ENCODE assay signal across 8 mouse cellular contexts in genomic region chr3:144201794-144202573, GRCm38 (mm10). TPM values are rescaled to one million over a fixed set of nuclear protein-coding genes. Genes with fewer than 3 reads are reported as not detected.
A peak's percentile ranks its signal among the peaks of the same experiment; 100 is the strongest.
DNase-seq lines count a peak whose midpoint lies in the region; ATAC-seq lines count a peak whose summit lies in the region.

No protein-coding gene starts in this region.

- DNase-seq in 3134 (ENCODE audit: extremely low read depth, insufficient read length, low spot score), result peak; percentile 81
- DNase-seq in adrenal gland, adult 8-10 months, result peak; percentile 81
- peak; percentile 90 for DNase-seq in embryonic facial prominence, embryonic 11.5 days (ENCODE audit: low spot score)
- DNase-seq in lung, adult 18-20 months, result peak; percentile 91 to 93
- peak; percentile 88 for DNase-seq in testis, postnatal 10 days (ENCODE audit: low spot score)

- H3K27ac ChIP-seq in embryonic facial prominence, embryonic 11.5 days (replicated peaks; ENCODE audit: low read depth, low read length), result peak overlapping the region; percentile 75
- peak overlapping the region; percentile 96 for H3K27ac ChIP-seq in heart, embryonic 12.5 days (ENCODE audit: poor library complexity, severe bottlenecking)
- peak overlapping the region; percentile 98 for H3K27ac ChIP-seq in kidney, embryonic 16.5 days (ENCODE audit: low read length)
- H3K27ac ChIP-seq in neural tube, embryonic 14.5 days (ENCODE audit: low read depth, low read length), result peak overlapping the region; percentile 56

- peak overlapping the region; percentile 97 for H3K9ac ChIP-seq in embryonic facial prominence, embryonic 11.5 days (replicated peaks; ENCODE audit: low read length)
- peak overlapping the region; percentile 86 for H3K9ac ChIP-seq in heart, embryonic 12.5 days
- H3K9ac ChIP-seq in kidney, embryonic 16.5 days (replicated peaks; ENCODE audit: low read length), result peak overlapping the region; percentile 77
- H3K9ac ChIP-seq in neural tube, embryonic 14.5 days (replicated peaks; ENCODE audit: low read depth, low read length), result peak overlapping the region; percentile 78

- H3K9me3 ChIP-seq in embryonic facial prominence, embryonic 11.5 days (replicated peaks; ENCODE audit: control insufficient read depth, low read length), result no peaks in the 10 kb centered on the region
- no peaks in the 10 kb centered on the region for H3K9me3 ChIP-seq in heart, embryonic 12.5 days (replicated peaks)
- no peaks in the 10 kb centered on the region for H3K9me3 ChIP-seq in kidney, embryonic 16.5 days (ENCODE audit: low read length)
- no peaks in the 10 kb centered on the region for H3K9me3 ChIP-seq in neural tube, embryonic 14.5 days (ENCODE audit: control insufficient read depth, low read length)

- H3K4me1 ChIP-seq in embryonic facial prominence, embryonic 11.5 days (ENCODE audit: control insufficient read depth, insufficient read depth, low read length), result no peaks in the 10 kb centered on the region; the same call in 1 of the 2 replicates
- peaks cover 34% of the 10 kb centered on the region for H3K4me1 ChIP-seq in heart, embryonic 12.5 days (replicated peaks)
- peaks cover 44% of the 10 kb centered on the region for H3K4me1 ChIP-seq in kidney, embryonic 16.5 days (ENCODE audit: insufficient read depth, low read length)
- H3K4me1 ChIP-seq in neural tube, embryonic 14.5 days (ENCODE audit: control insufficient read depth, insufficient read depth, low read length), result peaks cover 33% of the 10 kb centered on the region; the same call in 1 of the 2 replicates

- ATAC-seq in embryonic facial prominence, embryonic 11.5 days (replicated peaks; ENCODE audit: insufficient number of reproducible peaks, low FRiP score, low TSS enrichment, low read depth), result peak; percentile 34
- ATAC-seq in heart, embryonic 12.5 days (ENCODE audit: insufficient number of reproducible peaks, low FRiP score), result peak; percentile 75
- ATAC-seq in kidney, embryonic 16.5 days (ENCODE audit: low FRiP score, low TSS enrichment), result peak; percentile 56
- ATAC-seq in neural tube, embryonic 14.5 days (ENCODE audit: low read depth), result peak; percentile 5; the same call in 1 of the 2 replicates

- H3K27me3 ChIP-seq in embryonic facial prominence, embryonic 11.5 days (ENCODE audit: control insufficient read depth, insufficient read depth, low read length), result no peaks in the 10 kb centered on the region
- H3K27me3 ChIP-seq in heart, embryonic 12.5 days (replicated peaks), result no peaks in the 10 kb centered on the region
- H3K27me3 ChIP-seq in kidney, embryonic 16.5 days (ENCODE audit: insufficient read depth, low read length), result no peaks in the 10 kb centered on the region
- no peaks in the 10 kb centered on the region for H3K27me3 ChIP-seq in neural tube, embryonic 14.5 days (ENCODE audit: control insufficient read depth, insufficient read depth, low read length)

- peak overlapping the region; percentile 92 for H3K4me3 ChIP-seq in embryonic facial prominence, embryonic 11.5 days (ENCODE audit: low read depth, low read length)
- H3K4me3 ChIP-seq in heart, embryonic 12.5 days, result peak overlapping the region; percentile 98
- H3K4me3 ChIP-seq in kidney, embryonic 16.5 days (ENCODE audit: low read length), result peak overlapping the region; percentile 89
- peak overlapping the region; percentile 67 for H3K4me3 ChIP-seq in neural tube, embryonic 14.5 days (ENCODE audit: low read depth, low read length)

- no peaks in the 10 kb centered on the region for H3K36me3 ChIP-seq in embryonic facial prominence, embryonic 11.5 days (replicated peaks; ENCODE audit: control insufficient read depth, insufficient read depth, low read depth, low read length)
- peaks cover 8% of the 10 kb centered on the region for H3K36me3 ChIP-seq in heart, embryonic 12.5 days
- no peaks in the 10 kb centered on the region for H3K36me3 ChIP-seq in kidney, embryonic 16.5 days (ENCODE audit: insufficient read depth, low read length)
- H3K36me3 ChIP-seq in neural tube, embryonic 14.5 days (ENCODE audit: control insufficient read depth, insufficient read depth, low read length), result no peaks in the 10 kb centered on the region

- H3K4me2 ChIP-seq in embryonic facial prominence, embryonic 11.5 days (ENCODE audit: low read depth, low read length), result peak overlapping the region; percentile 84
- peak overlapping the region; percentile 95 for H3K4me2 ChIP-seq in heart, embryonic 12.5 days
- H3K4me2 ChIP-seq in kidney, embryonic 16.5 days (replicated peaks; ENCODE audit: low read depth, low read length), result peak overlapping the region; percentile 94
- H3K4me2 ChIP-seq in neural tube, embryonic 14.5 days (ENCODE audit: low read depth, low read length), result peak overlapping the region; percentile 90

- under 1% methylated on average over 52 of the region's 64 CpGs for WGBS in embryonic facial prominence, embryonic 11.5 days
- under 1% methylated on average over 54 of the region's 64 CpGs for WGBS in heart, embryonic 12.5 days
- under 1% methylated on average over 59 of the region's 64 CpGs for WGBS in kidney, embryonic 16.5 days
- under 1% methylated on average over 59 of the region's 64 CpGs for WGBS in neural tube, embryonic 14.5 days

RNA-seq across cellular contexts. Expression of gene Lmo4, which starts 3.0 kb away (rescaled TPM):
- 10 to 100 TPM; 53.7 to 93.7 (median 73.7) TPM for total RNA-seq in adrenal gland, adult 8-10 months (2022)
- 104 TPM in 2 replicates for polyA plus RNA-seq in embryonic facial prominence, embryonic 11.5 days (2014; fragmentation: Nextera tagmentation; extraction: Ambion mirVana)
- polyA plus RNA-seq in heart, embryonic 12.5 days (2016; fragmentation: Nextera tagmentation; extraction: Ambion mirVana), result 44.9 and 45.9 TPM in 2 replicates
- 61.6 and 62.7 TPM in 2 replicates for polyA plus RNA-seq in kidney, embryonic 16.5 days (2015; fragmentation: Nextera tagmentation; extraction: Ambion mirVana)
- polyA plus RNA-seq in neural tube, embryonic 14.5 days (2014; fragmentation: Nextera tagmentation; extraction: Ambion mirVana), result 86.8 and 97.2 TPM in 2 replicates

Comparison
In these comparisons a context has a peak if more than half of its experiments do, and no peak if none do; other contexts are left out.
1. Peak in every context shown above with its lines: DNase-seq, ATAC-seq, H3K4me3 ChIP-seq and H3K27ac ChIP-seq.
2. ATAC-seq: peak in every context shown above with its lines; median percentile 75 in heart, embryonic 12.5 days; 56 in kidney, embryonic 16.5 days; 34 in embryonic facial prominence, embryonic 11.5 days; 5 in neural tube, embryonic 14.5 days.